Mouse (Mus musculus) hindbrain, embryonic 14.5 days (tissue): ENCODE data around the gene Usp50. TPM values are rescaled to one million over a fixed set of nuclear protein-coding genes. Genes with fewer than 3 reads are reported as not detected.

ENCODE experiments used
- ATAC-seq: fragments of 200-750 bp; cut with Nextera tagmentation; 2 replicates; pipeline ENCODE4 v1.8.0; 2017; ENCODE audit warnings: moderate number of reproducible peaks, mild to moderate bottlenecking, moderate TSS enrichment, moderate library complexity; ENCODE audit not compliant: low FRiP score
- DNase-seq: peaks from one replicate; pipeline ENCODE4 v3.0.0-alpha.2; 2015; ENCODE audit warnings: low spot score
- H3K27ac ChIP-seq: fragments of 300-500 bp; sonication (generic); 2 replicates; pipeline ENCODE4 v1.5.1; 2014; ENCODE audit warnings: mild to moderate bottlenecking, moderate library complexity
- H3K27me3 ChIP-seq: fragments of 300-500 bp; sonication (generic); 2 replicates; pipeline ENCODE4 v1.6.1; 2014; ENCODE audit warnings: mild to moderate bottlenecking, low read length, mixed read lengths; ENCODE audit not compliant: control insufficient read depth, insufficient read depth
- H3K36me3 ChIP-seq: fragments of 300-500 bp; sonication (generic); replicated peaks from 2 replicates; pipeline ENCODE4 v1.6.1; 2014; ENCODE audit not compliant: control insufficient read depth, insufficient read depth
- H3K4me1 ChIP-seq: fragments of 300-500 bp; sonication (generic); replicated peaks from 2 replicates; pipeline ENCODE4 v1.6.1; 2014; ENCODE audit warnings: antibody characterized with exemption, low read length, mixed read lengths; ENCODE audit not compliant: control insufficient read depth, insufficient read depth
- H3K4me2 ChIP-seq: fragments of 300-500 bp; sonication (generic); replicated peaks from 2 replicates; pipeline ENCODE4 v1.6.1; 2014; ENCODE audit warnings: mild to moderate bottlenecking, moderate library complexity
- H3K4me3 ChIP-seq: fragments of 300-500 bp; sonication (generic); replicated peaks from 2 replicates; pipeline ENCODE4 v1.5.1; 2014; ENCODE audit warnings: mild to moderate bottlenecking, low read length
- H3K9ac ChIP-seq: fragments of 300-500 bp; sonication (generic); 2 replicates; pipeline ENCODE4 v1.6.1; 2014
- H3K9me3 ChIP-seq: fragments of 300-500 bp; sonication (generic); 2 replicates; pipeline ENCODE4 v1.6.1; 2016; ENCODE audit warnings: low read length; ENCODE audit not compliant: control insufficient read depth
- WGBS: fragments of 180-500 bp; shearing (Covaris S2); extraction: QIAGEN DNeasy Blood & Tissue Kit; methylation state at CpG from one replicate; pipeline ENCODE4 v1.1.7; 2014; 5-methylcytosine and 5-hydroxymethylcytosine counted together
- polyA plus RNA-seq: library from polyadenylated mRNA; unstranded; fragments of >200 nt; fragmentation: Nextera tagmentation; extraction: Ambion mirVana; gene quantifications from 2 replicates; pipeline ENCODE4 v1.2.1, GENCODE M21; 2014

Usp50 gene
- polyA plus RNA-seq, 1 experiment from 2014 or later = 3.8 TPM

DNA sequence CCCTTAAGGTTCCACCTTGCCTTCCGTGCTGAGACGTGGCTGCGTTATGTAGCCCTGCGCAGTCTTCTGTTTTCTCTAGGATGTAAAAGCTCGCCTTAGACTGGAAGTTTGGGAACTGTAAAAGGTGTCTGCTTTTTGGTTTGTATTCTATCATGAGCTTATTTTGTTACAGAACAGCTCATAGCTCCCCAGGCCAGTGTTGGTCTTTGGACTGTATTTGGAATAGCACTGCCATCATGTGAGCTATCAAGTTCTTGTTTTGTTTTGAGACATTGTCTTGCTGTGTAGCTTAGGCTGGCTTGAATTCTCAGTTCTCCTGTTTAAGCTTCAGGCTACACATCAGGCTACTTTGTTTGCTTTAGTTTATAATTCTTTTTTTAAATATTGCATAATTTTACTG is 70.7 kb downstream of the Usp50 start:
- Histone ChIP-seq H3K4me2 (no peak overlapping the region), H3K9me3 (no peaks in the 10 kb centered on the region), H3K4me1 (peaks cover 11% of the 10 kb centered on the region), H3K4me3 (no peak overlapping the region), H3K36me3 (peaks cover 3% of the 10 kb centered on the region; the same call in 1 of the 2 replicates), H3K27ac (no peak overlapping the region), H3K9ac (no peak overlapping the region), H3K27me3 (no peaks in the 10 kb centered on the region)
- 95% methylated on average over 5 of the region's 5 CpGs for WGBS
- DNase-seq (no peak), ATAC-seq (no peak)

DNA sequence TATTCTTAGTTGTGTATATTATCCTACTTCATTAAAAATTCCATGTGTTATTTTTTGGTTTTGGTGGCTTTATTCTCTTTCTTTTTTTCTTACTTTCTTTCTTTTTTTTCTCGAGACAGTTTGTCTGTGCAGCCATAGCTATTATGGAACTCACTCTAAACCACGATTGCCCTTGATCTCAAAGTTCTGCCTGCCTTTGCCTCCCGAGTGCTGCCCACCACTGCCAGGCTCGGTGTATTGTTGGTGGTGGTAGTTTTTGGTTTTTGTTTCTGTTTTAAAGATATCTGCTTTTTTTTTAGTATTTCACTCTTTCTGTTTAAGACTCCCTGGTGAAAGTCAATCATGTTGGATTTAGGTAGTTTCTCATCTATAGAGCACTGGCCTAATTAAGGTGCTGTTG is 74.9 kb downstream of the Usp50 start:
- Histone ChIP-seq H3K4me3 (peak overlapping the region; percentile 74; the same call in 1 of the 2 replicates), H3K4me1 (peaks cover 11% of the 10 kb centered on the region), H3K9me3 (no peaks in the 10 kb centered on the region), H3K9ac (0 out of 2 replicates have a peak overlapping the region, but pooled peaks have one; percentile 81), H3K27ac (no peak overlapping the region), H3K27me3 (no peaks in the 10 kb centered on the region), H3K36me3 (no peaks in the 10 kb centered on the region; the same call in 1 of the 2 replicates), H3K4me2 (peak overlapping the region; percentile 72)
- 89% methylated on average over 4 of the region's 4 CpGs for WGBS
- DNase-seq (no peak), ATAC-seq (no peak)

DNA sequence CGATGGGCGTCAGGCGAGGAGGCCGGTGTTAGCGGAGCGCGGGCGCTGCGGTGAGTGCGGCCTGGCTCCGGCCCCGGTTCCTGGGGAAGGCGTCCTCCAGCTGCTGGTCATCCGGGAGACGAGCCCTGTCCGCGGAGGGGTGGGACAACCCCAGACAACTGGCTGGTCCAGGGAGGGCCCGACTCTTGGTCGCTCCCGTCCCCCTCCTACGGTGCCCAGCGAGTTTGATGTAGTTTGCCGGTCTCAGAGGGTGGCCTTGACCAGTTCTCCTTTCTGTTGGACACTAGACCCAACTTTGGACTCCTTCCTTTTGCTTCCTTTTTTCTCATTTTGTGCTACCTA is 75.9 kb downstream of the Usp50 start:
- Histone ChIP-seq H3K27ac (peak overlapping the region; percentile 86), H3K4me3 (peak overlapping the region; percentile 74), H3K4me1 (peaks cover 11% of the 10 kb centered on the region), H3K27me3 (no peaks in the 10 kb centered on the region), H3K36me3 (no peaks in the 10 kb centered on the region; the same call in 1 of the 2 replicates), H3K9ac (peak overlapping the region; percentile 81), H3K4me2 (peak overlapping the region; percentile 72), H3K9me3 (no peaks in the 10 kb centered on the region)
- DNase-seq (peak; percentile 29), ATAC-seq (no peak; the same call in 1 of the 2 replicates)
- WGBS = under 1% methylated on average over 16 of the region's 23 CpGs

DNA sequence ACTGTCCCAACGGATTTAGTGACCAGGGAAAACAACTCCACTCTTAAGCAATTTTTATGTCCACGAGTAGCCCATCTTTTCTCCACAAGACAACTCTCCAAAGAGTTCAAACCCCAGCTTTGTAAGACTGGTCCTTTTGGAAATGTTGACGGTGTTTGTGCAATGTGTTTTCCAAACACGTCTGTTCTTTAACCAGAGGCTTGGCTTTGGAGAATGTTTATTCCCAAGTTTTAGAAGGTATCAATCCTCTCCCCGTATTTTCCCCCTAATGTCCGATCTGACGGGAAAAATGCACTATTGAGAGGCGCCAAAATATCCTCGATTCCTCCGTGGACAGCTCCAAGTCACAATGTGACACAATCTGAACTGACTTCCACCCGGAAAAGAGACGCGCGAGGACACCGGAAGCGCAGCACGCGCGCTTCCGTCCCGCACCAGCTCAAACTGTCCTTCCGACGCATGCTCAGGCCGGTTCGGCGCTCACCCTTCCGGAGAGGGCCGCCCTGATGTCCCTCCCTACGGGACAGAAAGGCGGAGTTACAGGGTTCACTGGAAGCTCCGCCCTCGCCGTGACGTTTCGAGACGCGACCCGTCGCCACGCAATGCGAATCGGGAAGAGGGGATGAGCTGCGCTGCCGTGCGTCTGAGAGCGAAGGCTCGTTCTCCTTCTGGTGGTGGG is 76.4 kb downstream of the Usp50 start, which contains the start of gene Usp8:
Gene Usp8, plus strand, starts transcription at position 570 of the 679 bp plus-strand sequence.
- ATAC-seq (peak; percentile 100), DNase-seq (peak; percentile 99)
- Histone ChIP-seq H3K9ac (peak within 1 kb of the TSS; percentile 81), H3K4me3 (peak within 1 kb of the TSS; percentile 74), H3K27ac (peak within 1 kb of the TSS; percentile 86), H3K4me1 (peaks cover 11% of the 10 kb centered on the region), H3K36me3 (no peaks in the 10 kb centered on the region), H3K9me3 (no peaks in the 10 kb centered on the region), H3K4me2 (peak within 1 kb of the TSS; percentile 72), H3K27me3 (no peaks in the 10 kb centered on the region)
- WGBS = 4% methylated on average over 47 of the region's 47 CpGs

DNA sequence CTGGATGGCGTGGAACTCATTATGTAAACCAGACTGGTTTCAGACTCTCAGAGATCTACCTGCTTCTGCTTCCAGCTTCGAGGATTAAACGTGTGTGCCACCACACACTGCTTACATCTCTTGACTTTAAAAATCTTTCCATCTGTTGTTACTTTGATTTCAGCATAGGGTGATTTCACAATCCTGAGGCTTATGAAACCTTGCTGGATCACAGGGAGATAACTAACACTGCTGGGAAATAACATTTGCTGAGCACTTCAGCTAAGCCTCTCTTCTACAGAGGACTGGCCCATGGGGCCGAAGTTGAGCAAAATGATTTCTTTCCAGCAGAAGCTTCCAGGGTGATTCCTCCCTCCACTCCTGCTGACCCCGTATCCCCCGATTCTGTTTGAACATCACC is 88.0 kb downstream of the Usp50 start:
- Histone ChIP-seq H3K27me3 (no peaks in the 10 kb centered on the region), H3K4me3 (no peak overlapping the region), H3K4me1 (no peaks in the 10 kb centered on the region), H3K27ac (no peak overlapping the region), H3K9me3 (no peaks in the 10 kb centered on the region), H3K9ac (no peak overlapping the region), H3K4me2 (no peak overlapping the region), H3K36me3 (no peaks in the 10 kb centered on the region)
- no peak for DNase-seq
- WGBS = 87% methylated on average over 6 of the region's 6 CpGs
- ATAC-seq = no peak

DNA sequence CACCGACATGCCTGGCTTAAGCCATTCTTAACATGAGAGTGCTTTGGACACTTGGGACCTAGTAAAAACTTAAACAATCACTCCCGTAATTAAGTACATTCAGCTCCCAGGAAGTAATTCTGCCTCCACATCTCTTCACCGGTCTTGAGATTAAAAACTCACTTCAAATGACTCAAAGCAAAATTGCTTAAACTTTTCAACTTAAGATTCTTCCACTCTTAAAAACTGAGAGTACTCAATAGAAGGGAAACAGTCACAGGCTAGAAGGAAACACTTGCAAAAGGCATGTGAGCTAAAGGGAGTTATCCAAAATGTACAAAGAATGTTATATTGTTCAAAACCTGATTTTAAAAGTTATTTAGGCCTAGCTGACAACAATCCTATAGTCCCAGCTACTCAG is 92.0 kb downstream of the Usp50 start:
- no peak for ATAC-seq
- Histone ChIP-seq H3K27me3 (no peaks in the 10 kb centered on the region), H3K9me3 (no peaks in the 10 kb centered on the region), H3K4me3 (no peak overlapping the region), H3K27ac (no peak overlapping the region), H3K9ac (no peak overlapping the region), H3K36me3 (peaks cover 10% of the 10 kb centered on the region; the same call in 1 of the 2 replicates), H3K4me1 (no peaks in the 10 kb centered on the region), H3K4me2 (no peak overlapping the region)
- no peak for DNase-seq
- WGBS = 87% methylated on average over 3 of the region's 3 CpGs

DNA sequence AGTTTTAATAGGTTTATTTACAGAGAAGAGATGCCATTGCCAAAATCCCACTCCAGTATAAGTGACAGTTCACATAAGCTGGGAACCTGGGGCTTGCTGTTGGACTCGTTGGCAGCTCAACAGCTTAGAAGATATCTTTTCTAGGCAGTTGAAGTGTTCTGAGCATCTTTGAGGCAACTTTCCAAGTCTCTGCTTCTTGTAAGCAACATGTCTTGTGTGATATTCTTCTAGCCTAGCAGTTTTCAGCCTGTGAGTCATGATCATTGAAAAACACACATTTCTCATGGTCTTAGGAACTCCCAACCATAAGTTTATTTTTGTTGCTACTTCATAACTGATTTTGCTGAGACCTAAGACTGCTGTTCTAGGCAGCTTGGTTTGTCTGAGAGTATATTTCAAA is 100.3 kb downstream of the Usp50 start:
- Histone ChIP-seq H3K27ac (no peak overlapping the region), H3K4me1 (no peaks in the 10 kb centered on the region), H3K4me2 (no peak overlapping the region), H3K4me3 (no peak overlapping the region), H3K27me3 (no peaks in the 10 kb centered on the region), H3K36me3 (peaks cover 8% of the 10 kb centered on the region; the same call in 1 of the 2 replicates), H3K9me3 (0 out of 2 replicates have a peak, but pooled peaks cover 5% of the 10 kb centered on the region), H3K9ac (no peak overlapping the region)
- WGBS = 97% methylated on average over 1 of the region's 1 CpGs
- DNase-seq (no peak), ATAC-seq (no peak)

DNA sequence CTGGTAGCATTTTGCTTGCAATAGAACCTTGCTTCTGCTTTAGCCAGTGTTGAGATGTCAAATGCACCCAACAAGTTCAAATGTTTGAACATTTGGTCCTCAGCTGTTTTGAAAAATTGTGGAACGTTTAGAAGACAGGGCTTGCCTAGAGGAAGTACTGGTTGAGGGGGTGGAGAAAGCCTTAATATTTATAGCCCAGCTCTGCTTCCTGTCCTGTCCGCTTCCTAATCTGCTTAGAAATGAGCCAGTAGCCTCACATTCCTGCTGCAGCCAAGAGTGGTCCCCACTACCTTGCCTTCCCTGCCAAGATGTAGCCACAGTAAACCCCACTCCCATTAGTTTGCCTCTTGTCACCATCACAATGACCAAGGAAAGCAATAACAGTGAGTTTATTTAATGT is 100.9 kb downstream of the Usp50 start:
- WGBS = 87% methylated on average over 2 of the region's 2 CpGs
- no peak for DNase-seq
- H3K9me3 ChIP-seq = 0 out of 2 replicates have a peak, but pooled peaks cover 5% of the 10 kb centered on the region
- H3K27ac ChIP-seq = no peak overlapping the region
- ATAC-seq = no peak
- 0 out of 2 replicates have a peak, but pooled peaks cover 1% of the 10 kb centered on the region for H3K4me1 ChIP-seq
- no peaks in the 10 kb centered on the region for H3K27me3 ChIP-seq
- H3K4me2 ChIP-seq = no peak overlapping the region
- H3K36me3 ChIP-seq = peaks cover 5% of the 10 kb centered on the region; the same call in 1 of the 2 replicates
- no peak overlapping the region for H3K9ac ChIP-seq
- no peak overlapping the region for H3K4me3 ChIP-seq

DNA sequence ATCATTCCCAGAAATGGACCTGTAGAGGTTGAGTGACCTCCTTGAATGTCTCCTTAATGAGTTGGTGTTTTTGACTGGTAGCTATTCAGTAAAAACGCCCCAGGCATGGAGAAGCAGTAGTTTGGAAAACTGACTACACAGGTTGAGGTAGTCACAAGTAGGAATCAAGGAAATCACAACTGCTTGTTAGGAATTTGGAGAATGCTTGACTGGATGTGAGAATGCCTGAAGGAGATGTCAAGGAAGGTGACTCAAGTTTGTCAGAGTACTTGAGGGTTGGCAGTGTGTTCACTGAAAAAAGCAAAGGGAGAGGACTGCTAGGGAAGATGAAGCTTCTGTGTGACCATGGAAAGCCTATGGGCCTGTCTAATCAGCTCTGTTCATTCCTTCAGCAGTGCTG is 105.9 kb downstream of the Usp50 start:
- Histone ChIP-seq H3K4me3 (no peak overlapping the region), H3K9me3 (0 out of 2 replicates have a peak, but pooled peaks cover 5% of the 10 kb centered on the region), H3K27ac (no peak overlapping the region), H3K27me3 (no peaks in the 10 kb centered on the region), H3K4me2 (peak overlapping the region; percentile 72; the same call in 1 of the 2 replicates), H3K9ac (no peak overlapping the region), H3K4me1 (peaks cover 32% of the 10 kb centered on the region), H3K36me3 (peaks cover 4% of the 10 kb centered on the region; the same call in 1 of the 2 replicates)
- 98% methylated on average over 1 of the region's 1 CpGs for WGBS
- ATAC-seq (no peak), DNase-seq (no peak)
